Mouse (Mus musculus) thymus, postnatal 10 days (tissue): ENCODE measurements around the gene Zfp775.
"Not testable (repeated sequence)": the region's sequence is repeated elsewhere in the genome, so short reads cannot be mapped to it uniquely, and the experiment has no call there.

Source experiments
- DNase-seq, 2 experiments: peaks; one replicate each; pipeline ENCODE4 v3.0.0; 2021; ENCODE audit warnings: low spot score in 2 of 2

Gene Zfp775

GRCm38 (mm10) chr6:48591221-48591845 is 10.5 kb upstream of the Zfp775 start:
- no peak for DNase-seq

GRCm38 (mm10) chr6:48591871-48592270 is 10.0 kb upstream of the Zfp775 start:
- no peak for DNase-seq

GRCm38 (mm10) chr6:48593158-48594042 is 8.5 kb upstream of the Zfp775 start, which contains the start of the genes Repin1 and Gm44965:
Repin1 (plus strand) TSS chr6:48593883.
Gm44965 (plus strand) TSS chr6:48593941.
- DNase-seq: peak; percentile 62 to 63

GRCm38 (mm10) chr6:48594043-48594738 is 7.7 kb upstream of the Zfp775 start:
- DNase-seq: peak in 1 of 2 experiments; percentile 8

- DNase-seq: no peak
These were observed 6.6 kb upstream of the Zfp775 start for GRCm38 (mm10) chr6:48595278-48595677.

- DNase-seq: no peak
These were observed 5.2 kb upstream of the Zfp775 start for GRCm38 (mm10) chr6:48596545-48597232.

GRCm38 (mm10) chr6:48597233-48597625 is 4.6 kb upstream of the Zfp775 start:
- no peak for DNase-seq

GRCm38 (mm10) chr6:48600594-48600993 is 1.3 kb upstream of the Zfp775 start:
- DNase-seq: no peak

- no peak for DNase-seq
These were observed 348 bp downstream of the Zfp775 start for GRCm38 (mm10) chr6:48602080-48602741.

GRCm38 (mm10) chr6:48608124-48608523 is 6.3 kb downstream of the Zfp775 start:
- no peak for DNase-seq

- DNase-seq: no peak
These were observed 7.6 kb downstream of the Zfp775 start for GRCm38 (mm10) chr6:48609512-48609911.

GRCm38 (mm10) chr6:48610657-48611056 is 8.8 kb downstream of the Zfp775 start:
- DNase-seq: no peak

GRCm38 (mm10) chr6:48613464-48613863 is 11.6 kb downstream of the Zfp775 start:
- no peak for DNase-seq

- no peak for DNase-seq
These were observed 12.9 kb downstream of the Zfp775 start for GRCm38 (mm10) chr6:48614756-48615155.

GRCm38 (mm10) chr6:48620031-48620430 is 18.2 kb downstream of the Zfp775 start:
- DNase-seq: no peak

GRCm38 (mm10) chr6:48622186-48622843 is 20.5 kb downstream of the Zfp775 start:
- DNase-seq: not testable (repeated sequence)

GRCm38 (mm10) chr6:48623460-48623859 is 21.6 kb downstream of the Zfp775 start:
- DNase-seq: no peak

- no peak for DNase-seq
These were observed 24.6 kb downstream of the Zfp775 start, which contains the start of gene AI854703 for GRCm38 (mm10) chr6:48626464-48626863. AI854703 (plus strand) TSS chr6:48626764.

- DNase-seq: peak in 1 of 2 experiments; percentile 39
These were observed 25.1 kb downstream of the Zfp775 start for GRCm38 (mm10) chr6:48626984-48627383.

- DNase-seq: no peak
These were observed 25.7 kb downstream of the Zfp775 start for GRCm38 (mm10) chr6:48627511-48627924.
